In the genomic region with DNA sequence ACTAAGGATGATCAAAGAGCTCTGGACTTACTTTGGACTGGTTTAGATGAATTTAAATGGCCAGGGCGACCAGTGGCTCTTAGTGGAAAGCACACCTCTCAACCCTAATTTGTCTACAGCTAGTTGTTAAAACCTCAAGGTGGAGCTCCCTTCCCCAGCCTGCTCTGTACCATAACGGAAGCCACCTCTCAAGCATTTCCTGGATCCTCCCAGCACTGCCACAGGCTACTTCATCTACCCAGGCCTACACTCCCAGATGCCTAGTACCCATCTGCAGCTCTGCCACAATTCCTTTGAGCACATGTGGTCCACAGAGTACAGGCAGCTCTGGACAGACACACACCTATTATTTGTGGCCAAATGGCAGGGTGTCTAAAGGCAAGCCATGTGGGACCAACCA, we compare ENCODE assay signal across 23 mouse cellular contexts. TPM values are rescaled to one million over a fixed set of nuclear protein-coding genes. Genes with fewer than 3 reads are reported as not detected.
DNase-seq lines count a peak whose midpoint lies in the region; ATAC-seq and TF ChIP-seq lines count a peak whose summit lies in the region.
"Had no signal": no experiment of that assay in that cellular context is flagged by ENCODE, and none has a peak within 500 bp of the region (broad histone marks: within the 10 kb centered on the region; RNA-seq: fewer than 3 reads in every experiment).

No protein-coding gene starts in this region.

- H3K36me3 ChIP-seq in intestine, postnatal 0 days (ENCODE audit: control insufficient read depth, insufficient read depth): peaks cover 52% of the 10 kb centered on the region
- H3K36me3 ChIP-seq in intestine, embryonic 16.5 days (ENCODE audit: control insufficient read depth, insufficient read depth, low read length): peaks cover 7% of the 10 kb centered on the region
- H3K36me3 ChIP-seq in midbrain, embryonic 16.5 days (ENCODE audit: control insufficient read depth, insufficient read depth, low read length): no peaks in the 10 kb centered on the region

- H3K4me2 ChIP-seq in intestine, postnatal 0 days (replicated peaks; ENCODE audit: low read depth): no peak overlapping the region
- H3K4me2 ChIP-seq in intestine, embryonic 16.5 days (ENCODE audit: low read depth, low read length): no peak overlapping the region
- H3K4me2 ChIP-seq in midbrain, embryonic 16.5 days (ENCODE audit: low read length): no peak overlapping the region
- H3K4me2 ChIP-seq: hindbrain, embryonic 14.5 days; neural tube, embryonic 12.5 days had no signal

- no peaks in the 10 kb centered on the region for H3K27me3 ChIP-seq in intestine, postnatal 0 days (replicated peaks; ENCODE audit: control insufficient read depth, insufficient read depth, low read length)
- no peaks in the 10 kb centered on the region for H3K27me3 ChIP-seq in intestine, embryonic 16.5 days (replicated peaks; ENCODE audit: control insufficient read depth, insufficient read depth, low read length)
- H3K27me3 ChIP-seq in midbrain, embryonic 16.5 days (ENCODE audit: control insufficient read depth, insufficient read depth, low read depth, low read length): no peaks in the 10 kb centered on the region
- H3K27me3 ChIP-seq: neural tube, embryonic 12.5 days had no signal

- H3K9me3 ChIP-seq in intestine, postnatal 0 days (ENCODE audit: control insufficient read depth): no peaks in the 10 kb centered on the region
- H3K9me3 ChIP-seq in intestine, embryonic 16.5 days (ENCODE audit: control insufficient read depth, low read length): no peaks in the 10 kb centered on the region
- H3K9me3 ChIP-seq in midbrain, embryonic 16.5 days (replicated peaks; ENCODE audit: control insufficient read depth, low read length, poor library complexity, severe bottlenecking): no peaks in the 10 kb centered on the region
- H3K9me3 ChIP-seq: forebrain, embryonic 10.5 days; neural tube, embryonic 12.5 days had no signal

- no peak overlapping the region for H3K27ac ChIP-seq in intestine, postnatal 0 days (ENCODE audit: low read depth, low read length)
- no peak overlapping the region for H3K27ac ChIP-seq in intestine, embryonic 16.5 days (ENCODE audit: low read length)
- H3K27ac ChIP-seq in midbrain, embryonic 16.5 days (ENCODE audit: low read length): no peak overlapping the region
- H3K27ac ChIP-seq: forebrain, embryonic 10.5 days; gastrocnemius, adult 2 months; hindbrain, embryonic 14.5 days; neural tube, embryonic 12.5 days had no signal

- no peak for ATAC-seq in intestine, postnatal 0 days
- no peak for ATAC-seq in intestine, embryonic 16.5 days
- ATAC-seq in hematopoietic stem cell, adult 5-6 weeks (replicated peaks in 1 of 2; ENCODE audit: insufficient read depth in 1 of 2, low FRiP score in 2 of 2, low TSS enrichment in 1 of 2, low read depth in 1 of 2, poor library complexity in 2 of 2, severe bottlenecking in 2 of 2): peak; percentile 65 to 72
- no peak for ATAC-seq in midbrain, embryonic 16.5 days

- no peak overlapping the region for H3K9ac ChIP-seq in intestine, postnatal 0 days (ENCODE audit: low read depth, low read length)
- no peak overlapping the region for H3K9ac ChIP-seq in intestine, embryonic 16.5 days (ENCODE audit: low read depth, low read length)
- no peak overlapping the region for H3K9ac ChIP-seq in midbrain, embryonic 16.5 days (ENCODE audit: low read depth, low read length)
- H3K9ac ChIP-seq: hindbrain, embryonic 14.5 days; neural tube, embryonic 12.5 days had no signal

- TF ChIP-seq CTCF in intestine, postnatal 0 days (IDR thresholded peaks at IDR 0.05; ENCODE audit: low read depth): peak; percentile 29

- 57% methylated on average over 2 of the region's 2 CpGs for WGBS in intestine, postnatal 0 days
- WGBS in intestine, embryonic 16.5 days: 57% methylated on average over 2 of the region's 2 CpGs
- WGBS in midbrain, embryonic 16.5 days: 76% methylated on average over 2 of the region's 2 CpGs

- DNase-seq in 416B (ENCODE audit: low read depth): peak; percentile 33
- peak; percentile 35 for DNase-seq in CD4-positive, CD25-positive, alpha-beta regulatory T cell, adult 2 months (ENCODE audit: low read depth, low spot score)
- DNase-seq in spleen, postnatal 10 days (ENCODE audit: low spot score in 2 of 2): no peak
- DNase-seq: gastrocnemius, adult 2 months; kidney, adult 11 months; liver; lung, adult 18-20 months; lung, postnatal 4 days; right cerebral cortex, postnatal 4 days had no signal

- H3K4me3 ChIP-seq in intestine, postnatal 0 days (ENCODE audit: low read depth, low read length): no peak overlapping the region
- no peak overlapping the region for H3K4me3 ChIP-seq in intestine, embryonic 16.5 days (ENCODE audit: low read length)
- H3K4me3 ChIP-seq in midbrain, embryonic 16.5 days (ENCODE audit: low read depth, low read length): no peak overlapping the region
- H3K4me3 ChIP-seq: forebrain, embryonic 10.5 days; gastrocnemius, adult 2 months; neural tube, embryonic 12.5 days had no signal

- no peaks in the 10 kb centered on the region for H3K4me1 ChIP-seq in intestine, postnatal 0 days (replicated peaks; ENCODE audit: control insufficient read depth, insufficient read depth, low read length)
- 0 out of 2 replicates have a peak, but pooled peaks cover 4% of the 10 kb centered on the region for H3K4me1 ChIP-seq in intestine, embryonic 16.5 days (ENCODE audit: control insufficient read depth, insufficient read depth, low read length)
- no peaks in the 10 kb centered on the region for H3K4me1 ChIP-seq in midbrain, embryonic 16.5 days (ENCODE audit: control insufficient read depth, insufficient read depth, low read length)
- H3K4me1 ChIP-seq: forebrain, embryonic 10.5 days had no signal

RNA-seq across cellular contexts. Expression of gene Rrbp1, which starts 27.6 kb away (rescaled TPM):
- 156 and 166 TPM in 2 replicates for polyA plus RNA-seq in intestine, postnatal 0 days (2015; fragmentation: Nextera tagmentation; extraction: Ambion mirVana)
- polyA plus RNA-seq in intestine, embryonic 16.5 days (2015; fragmentation: Nextera tagmentation; extraction: Ambion mirVana): 102 and 106 TPM in 2 replicates
- 131 and 169 TPM in 2 replicates for total RNA-seq in hematopoietic stem cell, adult 5-6 weeks (2017)
- 23.8 and 24.1 TPM in 2 replicates for polyA plus RNA-seq in midbrain, embryonic 16.5 days (2015; fragmentation: Nextera tagmentation; extraction: Ambion mirVana)

RNA-seq across cellular contexts. Expression of gene Banf2, which starts 49.4 kb away (rescaled TPM):
- not detected in 2 replicates for polyA plus RNA-seq in intestine, postnatal 0 days (2015; fragmentation: Nextera tagmentation; extraction: Ambion mirVana)
- polyA plus RNA-seq in intestine, embryonic 16.5 days (2015; fragmentation: Nextera tagmentation; extraction: Ambion mirVana): not detected in 2 replicates
- not detected in 2 replicates for total RNA-seq in hematopoietic stem cell, adult 5-6 weeks (2017)
- polyA plus RNA-seq in midbrain, embryonic 16.5 days (2015; fragmentation: Nextera tagmentation; extraction: Ambion mirVana): not detected in 2 replicates
- total RNA-seq: adrenal gland, adult 18-20 months; gastrocnemius, adult 2 months; granulocyte monocyte progenitor cell, adult 5-6 weeks; layer of hippocampus, postnatal 36 days; left cerebral cortex, postnatal 25 days had no signal
- polyA plus RNA-seq: cerebellum, adult 2 months; forebrain, embryonic 10.5 days; heart, embryonic 16.5 days; hindbrain, embryonic 14.5 days; kidney, embryonic 16.5 days; neural tube, embryonic 12.5 days had no signal

Comparison
In these comparisons a context has a peak if more than half of its experiments do, and no peak if none do; other contexts are left out.
1. ATAC-seq: peak in hematopoietic stem cell, adult 5-6 weeks (2 of 2); none in intestine, postnatal 0 days (single experiment), intestine, embryonic 16.5 days (single experiment) and midbrain, embryonic 16.5 days (single experiment).
2. DNase-seq: peak in 416B (single experiment) and CD4-positive, CD25-positive, alpha-beta regulatory T cell, adult 2 months (single experiment); none in spleen, postnatal 10 days (0 of 2).